In genomic region chr6:17490786-17491185, GRCm38 (mm10) we compare ENCODE assay signal across 17 mouse cellular contexts. TPM values are rescaled to one million over a fixed set of nuclear protein-coding genes. Genes with fewer than 3 reads are reported as not detected.
DNase-seq lines count a peak whose midpoint lies in the region; TF ChIP-seq lines count a peak whose summit lies in the region.
"Had no signal": no experiment of that assay in that cellular context is flagged by ENCODE, and none has a peak within 500 bp of the region (broad histone marks: within the 10 kb centered on the region; RNA-seq: fewer than 3 reads in every experiment).

No protein-coding gene starts in this region.

- no peak overlapping the region for H3K4me3 ChIP-seq in gastrocnemius, adult 2 months
- no peak overlapping the region for H3K4me3 ChIP-seq in left cerebral cortex, adult 2 months
- H3K4me3 ChIP-seq: embryonic facial prominence, embryonic 15.5 days; erythroblast, embryonic 14.5 days; forebrain, embryonic 10.5 days; forebrain, embryonic 15.5 days; heart, embryonic 13.5 days; hindbrain, embryonic 15.5 days had no signal

- no peak for TF ChIP-seq CTCF in gastrocnemius, adult 2 months (IDR thresholded peaks at IDR 0.05)
- no peak for TF ChIP-seq CTCF in left cerebral cortex, adult 2 months (IDR thresholded peaks at IDR 0.05)

- peak overlapping the region; percentile 1; the same call in 1 of the 2 replicates for H3K27ac ChIP-seq in gastrocnemius, adult 2 months
- peak overlapping the region; percentile 15; the same call in 1 of the 2 replicates for H3K27ac ChIP-seq in left cerebral cortex, adult 2 months
- H3K27ac ChIP-seq: embryonic facial prominence, embryonic 15.5 days; forebrain, embryonic 10.5 days; forebrain, embryonic 15.5 days; heart, embryonic 13.5 days; hindbrain, embryonic 15.5 days had no signal

- no peak for DNase-seq in gastrocnemius, adult 2 months
- DNase-seq in gastrocnemius, postnatal 25 days = no peak
- no peak for DNase-seq in left cerebral cortex, adult 2 months (ENCODE audit: extremely low spot score in 1 of 2, low spot score in 2 of 2)
- no peak for DNase-seq in left cerebral cortex, postnatal 14 days (ENCODE audit: low spot score in 2 of 2)
- peak; percentile 40 for DNase-seq in Muller cell, postnatal 12 days (ENCODE audit: inconsistent ontology term)
- no peak for DNase-seq in cerebellum, adult 9-10 months
- DNase-seq: adrenal gland, postnatal 14 days; cerebellum, adult 18-20 months; embryo, embryonic 11 days; gastrocnemius, postnatal 14 days; heart, postnatal 36 days had no signal

- intact Hi-C loops in gastrocnemius, adult 2 months (cut with DNase I) = no loop called here
- intact Hi-C loops in left cerebral cortex, adult 2 months (cut with DNase I) = no loop called here
- intact Hi-C loops in left cerebral cortex, postnatal 14 days (cut with DNase I) = no loop called here

RNA-seq across cellular contexts. Expression of gene Met, which starts 27.2 kb away (rescaled TPM):
- total RNA-seq in gastrocnemius, adult 2 months (2021) = 10 to 100 TPM in 1 of 2 experiments, 1 to 10 TPM in 1; 6.9 to 10.6 TPM
- 10 to 100 TPM in 1 of 2 experiments, 1 to 10 TPM in 1; 7.1 to 15.6 TPM for total RNA-seq in gastrocnemius, postnatal 25 days (2021)
- 1 to 10 TPM; 9.4 to 9.6 TPM for total RNA-seq in left cerebral cortex, adult 2 months (2021)
- 10 to 100 TPM; 37.7 to 47.2 TPM for total RNA-seq in left cerebral cortex, postnatal 14 days (2021)
